Mouse (Mus musculus): Measurements from ENCODE around the gene Car9. TPM values are rescaled to one million over a fixed set of nuclear protein-coding genes. Genes with fewer than 3 reads are reported as not detected.

Car9 gene
- total RNA-seq (2014; rRNA removed) (0.14 and 0.31 TPM in 2 replicates), polyA plus RNA-seq (2015; fragmentation: Nextera tagmentation; extraction: Ambion mirVana) (0.65 and 0.70 TPM in 2 replicates)

GRCm38 (mm10) chr4:43506536-43507185 is at the start of gene Car9:
Gene Car9 (plus strand): TSS chr4:43506966.
- 50% methylated on average over 9 of the region's 9 CpGs for whole genome bisulfite sequencing
- ATAC-seq (no peak), DNase-seq (no peak)

GRCm38 (mm10) chr4:43457124-43457523 is 49.6 kb upstream of the Car9 start:
- TF ChIP-seq CTCF (IDR thresholded peaks at IDR 0.05; ENCODE audit: low read depth) = no peak
- 34% methylated on average over 8 of the region's 8 CpGs for WGBS
- H3K27me3 ChIP-seq (ENCODE audit: insufficient read depth, low read length) = peaks cover 9% of the 10 kb centered on the region
- no peak overlapping the region for H3K4me2 ChIP-seq (ENCODE audit: low read depth)
- H3K4me1 ChIP-seq (ENCODE audit: insufficient read depth) = no peaks in the 10 kb centered on the region
- no peak overlapping the region for H3K27ac ChIP-seq (ENCODE audit: low read depth, low read length)
- ATAC-seq (no peak), DNase-seq (no peak)
- H3K9me3 ChIP-seq (ENCODE audit: low read length) = no peaks in the 10 kb centered on the region
- no peak overlapping the region for H3K9ac ChIP-seq
- no peaks in the 10 kb centered on the region for H3K36me3 ChIP-seq (ENCODE audit: insufficient read depth)
- H3K4me3 ChIP-seq (ENCODE audit: low read depth, low read length) = no peak overlapping the region

More at GRCm38 (mm10) chr4:43506536-43507185, at the start of gene Car9:
- Histone ChIP-seq H3K27ac (ENCODE audit: low read depth, low read length) (no peak within 1 kb of the TSS), H3K4me3 (ENCODE audit: low read depth, low read length) (no peak within 1 kb of the TSS), H3K9ac (no peak within 1 kb of the TSS), H3K9me3 (ENCODE audit: low read length) (no peaks in the 10 kb centered on the region), H3K4me1 (ENCODE audit: insufficient read depth) (0 out of 2 replicates have a peak, but pooled peaks cover 2% of the 10 kb centered on the region), H3K27me3 (ENCODE audit: insufficient read depth, low read length) (peaks cover 3% of the 10 kb centered on the region), H3K4me2 (ENCODE audit: low read depth) (no peak within 1 kb of the TSS; the same call in 1 of the 2 replicates), H3K36me3 (ENCODE audit: insufficient read depth) (no peaks in the 10 kb centered on the region)
- TF ChIP-seq CTCF (IDR thresholded peaks at IDR 0.05; ENCODE audit: low read depth) = no peak

- H3K36me3 ChIP-seq (ENCODE audit: insufficient read depth) = no peaks in the 10 kb centered on the region
- H3K4me2 ChIP-seq (ENCODE audit: low read depth) = no peak overlapping the region
- ATAC-seq (no peak), DNase-seq (no peak)
- H3K4me3 ChIP-seq (ENCODE audit: low read depth, low read length) = no peak overlapping the region
- H3K4me1 ChIP-seq (ENCODE audit: insufficient read depth) = no peaks in the 10 kb centered on the region
- 95% methylated on average over 5 of the region's 5 CpGs for WGBS
- no peak overlapping the region for H3K9ac ChIP-seq
- H3K27me3 ChIP-seq (ENCODE audit: insufficient read depth, low read length) = no peaks in the 10 kb centered on the region
- no peak for TF ChIP-seq CTCF (IDR thresholded peaks at IDR 0.05; ENCODE audit: low read depth)
- no peaks in the 10 kb centered on the region for H3K9me3 ChIP-seq (ENCODE audit: low read length)
- no peak overlapping the region for H3K27ac ChIP-seq (ENCODE audit: low read depth, low read length)
Measured at GRCm38 (mm10) chr4:43463102-43463501, 43.7 kb upstream of the Car9 start.

- no peak overlapping the region for H3K9ac ChIP-seq
- no peak for ATAC-seq
- H3K4me2 ChIP-seq (ENCODE audit: low read depth) = no peak overlapping the region
- 86% methylated on average over 6 of the region's 6 CpGs for WGBS
- no peaks in the 10 kb centered on the region for H3K9me3 ChIP-seq (ENCODE audit: low read length)
- H3K36me3 ChIP-seq (ENCODE audit: insufficient read depth) = no peaks in the 10 kb centered on the region
- no peak for TF ChIP-seq CTCF (IDR thresholded peaks at IDR 0.05; ENCODE audit: low read depth)
- DNase-seq = no peak
- no peak overlapping the region for H3K27ac ChIP-seq (ENCODE audit: low read depth, low read length)
- H3K27me3 ChIP-seq (ENCODE audit: insufficient read depth, low read length) = no peaks in the 10 kb centered on the region
- no peaks in the 10 kb centered on the region for H3K4me1 ChIP-seq (ENCODE audit: insufficient read depth)
- H3K4me3 ChIP-seq (ENCODE audit: low read depth, low read length) = no peak overlapping the region
Measured at GRCm38 (mm10) chr4:43465935-43466334, 40.8 kb upstream of the Car9 start.

- Histone ChIP-seq H3K27ac (ENCODE audit: low read depth, low read length) (no peak overlapping the region), H3K4me2 (ENCODE audit: low read depth) (no peak overlapping the region), H3K4me3 (ENCODE audit: low read depth, low read length) (no peak overlapping the region), H3K4me1 (ENCODE audit: insufficient read depth) (no peaks in the 10 kb centered on the region), H3K36me3 (ENCODE audit: insufficient read depth) (no peaks in the 10 kb centered on the region), H3K27me3 (ENCODE audit: insufficient read depth, low read length) (no peaks in the 10 kb centered on the region), H3K9me3 (ENCODE audit: low read length) (no peaks in the 10 kb centered on the region), H3K9ac (no peak overlapping the region)
- TF ChIP-seq CTCF (IDR thresholded peaks at IDR 0.05; ENCODE audit: low read depth) = no peak
- no peak for ATAC-seq
- no peak for DNase-seq
- 88% methylated on average over 7 of the region's 7 CpGs for WGBS
Measured at GRCm38 (mm10) chr4:43466872-43467271, 39.9 kb upstream of the Car9 start.

- no peaks in the 10 kb centered on the region for H3K9me3 ChIP-seq (ENCODE audit: low read length)
- no peaks in the 10 kb centered on the region for H3K4me1 ChIP-seq (ENCODE audit: insufficient read depth)
- 92% methylated on average over 10 of the region's 10 CpGs for WGBS
- no peak overlapping the region for H3K4me3 ChIP-seq (ENCODE audit: low read depth, low read length)
- H3K36me3 ChIP-seq (ENCODE audit: insufficient read depth) = no peaks in the 10 kb centered on the region
- H3K27me3 ChIP-seq (ENCODE audit: insufficient read depth, low read length) = no peaks in the 10 kb centered on the region
- no peak overlapping the region for H3K4me2 ChIP-seq (ENCODE audit: low read depth)
- ATAC-seq (no peak), DNase-seq (no peak)
- no peak overlapping the region for H3K27ac ChIP-seq (ENCODE audit: low read depth, low read length)
- TF ChIP-seq CTCF (IDR thresholded peaks at IDR 0.05; ENCODE audit: low read depth) = no peak
- H3K9ac ChIP-seq = no peak overlapping the region
Measured at GRCm38 (mm10) chr4:43470301-43470700, 36.5 kb upstream of the Car9 start.

GRCm38 (mm10) chr4:43473636-43474035 is 33.1 kb upstream of the Car9 start:
- no peak overlapping the region for H3K9ac ChIP-seq
- H3K4me1 ChIP-seq (ENCODE audit: insufficient read depth) = no peaks in the 10 kb centered on the region
- no peak for TF ChIP-seq CTCF (IDR thresholded peaks at IDR 0.05; ENCODE audit: low read depth)
- no peak for ATAC-seq
- no peaks in the 10 kb centered on the region for H3K9me3 ChIP-seq (ENCODE audit: low read length)
- no peak overlapping the region for H3K27ac ChIP-seq (ENCODE audit: low read depth, low read length)
- DNase-seq = no peak
- H3K4me2 ChIP-seq (ENCODE audit: low read depth) = no peak overlapping the region
- 62% methylated on average over 1 of the region's 1 CpGs for WGBS
- no peaks in the 10 kb centered on the region for H3K36me3 ChIP-seq (ENCODE audit: insufficient read depth)
- H3K4me3 ChIP-seq (ENCODE audit: low read depth, low read length) = no peak overlapping the region
- no peaks in the 10 kb centered on the region for H3K27me3 ChIP-seq (ENCODE audit: insufficient read depth, low read length)

Measured in forebrain, postnatal 0 days (tissue).